Mouse (Mus musculus): Measurements from ENCODE around the gene Acox1.

The Acox1 gene

GRCm38 (mm10) chr11:116129091-116129790, 69.6 kb downstream of the Acox1 start:
- DNase-seq = peak; percentile 93

- peak; percentile 96 for DNase-seq
Observed at GRCm38 (mm10) chr11:116127986-116128385, 70.9 kb downstream of the Acox1 start.

GRCm38 (mm10) chr11:116127156-116127980, 71.5 kb downstream of the Acox1 start, which contains the start of gene Trim47:
Trim47 (minus strand) TSS chr11:116127210.
- peak; percentile 99 for DNase-seq

GRCm38 (mm10) chr11:116126261-116126660, 72.6 kb downstream of the Acox1 start:
- DNase-seq = peak; percentile 94

Measured in heart, adult 11 months (tissue).